Mouse (Mus musculus) ovary, postnatal 36 days (tissue): ENCODE data around the gene Itsn1.

Source experiments
- DNase-seq: peaks from one replicate; pipeline ENCODE4 v3.0.0; 2022; ENCODE audit warnings: low spot score, mixed read lengths

Itsn1 gene

DNA sequence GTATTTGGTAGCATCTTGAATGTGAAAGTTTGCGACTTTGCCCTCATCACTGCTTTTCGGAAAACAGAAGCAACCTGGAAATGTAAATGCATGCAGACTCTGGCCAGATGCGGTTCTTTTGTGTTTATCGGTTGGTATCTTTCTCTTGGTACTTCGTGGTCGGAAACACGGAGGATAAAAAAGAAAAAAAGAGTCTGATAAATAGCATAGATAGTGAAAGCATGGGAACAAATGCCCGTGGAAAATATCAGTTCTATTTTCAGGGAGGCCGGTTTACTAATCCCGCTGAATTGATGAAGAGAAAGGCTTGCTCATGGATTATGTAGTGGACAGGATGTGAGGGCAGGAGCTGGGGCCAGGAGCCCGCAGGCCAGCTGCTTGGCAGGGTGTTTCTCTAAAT lies 1.4 kb downstream of the Itsn1 start:
- no peak for DNase-seq

DNA sequence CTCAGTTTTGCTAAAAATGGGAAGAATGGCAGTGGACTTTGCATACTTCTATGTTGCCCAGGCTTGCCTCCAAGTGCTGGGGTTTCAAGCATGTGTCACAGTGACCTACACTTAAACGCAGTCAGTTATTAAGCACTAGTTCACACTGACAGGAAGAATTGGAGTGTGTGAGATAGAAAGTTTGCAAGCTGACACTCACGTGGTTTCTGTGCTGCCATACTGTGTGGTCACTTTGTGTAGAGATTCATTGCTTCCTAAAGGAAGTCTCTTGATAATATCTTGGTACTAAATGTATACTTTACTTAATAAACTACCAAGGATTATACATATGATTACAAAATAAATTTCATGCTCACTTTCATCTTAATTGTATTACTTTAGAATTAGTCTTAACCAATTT lies 3.7 kb downstream of the Itsn1 start:
- DNase-seq = no peak

GRCm38 (mm10) chr16:91734771-91735170 lies 5.7 kb downstream of the Itsn1 start:
- no peak for DNase-seq

- DNase-seq = no peak
These were observed 7.2 kb downstream of the Itsn1 start for GRCm38 (mm10) chr16:91736046-91736816.

DNA sequence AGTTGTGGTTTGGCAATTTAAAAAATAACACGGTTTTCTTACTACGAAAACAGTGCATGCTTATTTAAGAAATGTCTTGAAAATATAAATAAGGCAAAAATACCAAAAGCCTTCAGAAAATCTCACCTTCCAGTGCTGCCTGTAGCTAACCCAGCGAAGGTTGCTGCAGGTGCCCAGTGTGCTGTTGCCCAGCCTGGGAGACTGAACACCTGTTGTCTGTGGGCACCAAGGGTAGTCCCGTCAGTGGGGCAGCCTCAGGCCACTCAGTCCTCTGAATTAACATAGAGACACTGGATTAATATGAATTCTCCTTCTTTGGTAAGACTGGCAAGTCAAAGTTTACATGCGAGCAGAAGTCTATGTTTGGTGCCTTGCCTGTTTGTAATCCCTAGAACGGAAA lies 9.4 kb downstream of the Itsn1 start:
- no peak for DNase-seq

GRCm38 (mm10) chr16:91740184-91740917 lies 11.3 kb downstream of the Itsn1 start:
- no peak for DNase-seq

- DNase-seq = no peak
These were observed 11.8 kb downstream of the Itsn1 start for GRCm38 (mm10) chr16:91740918-91741255.

DNA sequence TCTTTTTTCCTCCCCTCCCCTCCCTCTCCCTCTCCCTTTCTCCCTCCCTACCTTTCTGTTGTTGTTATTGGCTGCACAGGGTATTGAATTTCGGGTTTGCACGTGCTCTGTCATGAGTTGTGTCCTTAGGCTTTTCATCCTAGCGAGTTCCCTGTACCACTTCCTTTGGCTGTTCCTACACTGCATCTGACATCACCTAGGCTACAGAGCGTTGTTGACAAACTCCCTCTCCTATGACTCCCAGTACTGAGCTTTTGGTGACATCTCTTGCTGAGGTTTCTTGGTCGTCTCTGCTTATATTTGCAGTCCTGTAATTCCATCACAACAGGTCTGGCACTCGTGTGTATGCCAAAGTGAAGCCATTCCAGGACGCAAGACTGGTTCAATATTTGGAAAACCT lies 14.0 kb downstream of the Itsn1 start:
- no peak for DNase-seq

GRCm38 (mm10) chr16:91746101-91746950 lies 17.2 kb downstream of the Itsn1 start:
- DNase-seq = no peak

GRCm38 (mm10) chr16:91747567-91747966 lies 18.5 kb downstream of the Itsn1 start:
- no peak for DNase-seq

- DNase-seq = no peak
These were observed 22.7 kb downstream of the Itsn1 start for GRCm38 (mm10) chr16:91751644-91752385.

DNA sequence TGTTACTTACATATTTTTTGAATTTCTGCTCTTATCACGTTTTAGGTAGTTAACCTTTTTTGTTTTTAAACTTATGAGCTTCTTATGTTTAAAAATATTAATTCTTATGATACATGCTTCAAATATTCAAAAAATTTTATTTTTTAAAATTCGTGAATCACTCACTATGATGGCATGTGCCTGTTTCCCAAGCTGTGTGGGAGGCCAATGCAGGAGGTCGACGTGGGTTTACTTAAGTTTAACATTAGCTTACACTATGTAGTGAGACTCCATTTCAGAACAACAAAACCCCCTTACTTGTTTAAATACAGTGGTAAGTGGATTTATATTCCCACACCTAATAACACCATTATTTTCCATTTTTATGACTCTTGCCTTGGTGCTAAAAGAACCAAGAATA lies 24.5 kb downstream of the Itsn1 start:
- no peak for DNase-seq

DNA sequence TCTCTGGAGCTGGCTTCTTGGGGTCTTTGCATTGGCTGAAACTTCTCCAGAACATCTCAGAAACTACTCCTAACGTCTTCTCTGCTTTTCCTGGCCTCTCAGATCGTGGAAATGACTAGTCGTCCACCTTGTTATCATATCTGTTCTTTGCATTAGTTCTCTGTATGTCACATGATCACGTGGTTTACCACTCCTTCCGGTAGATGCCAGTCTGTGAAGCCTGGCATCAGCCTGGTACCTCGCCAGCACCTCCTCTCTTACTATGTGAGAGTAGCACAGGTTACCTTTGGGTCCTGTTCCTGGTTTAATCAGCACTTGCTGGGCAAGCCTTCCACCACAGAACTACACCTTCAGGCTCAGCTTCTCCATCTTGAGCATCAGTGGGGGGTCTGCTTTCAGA lies 25.9 kb downstream of the Itsn1 start:
- no peak for DNase-seq

DNA sequence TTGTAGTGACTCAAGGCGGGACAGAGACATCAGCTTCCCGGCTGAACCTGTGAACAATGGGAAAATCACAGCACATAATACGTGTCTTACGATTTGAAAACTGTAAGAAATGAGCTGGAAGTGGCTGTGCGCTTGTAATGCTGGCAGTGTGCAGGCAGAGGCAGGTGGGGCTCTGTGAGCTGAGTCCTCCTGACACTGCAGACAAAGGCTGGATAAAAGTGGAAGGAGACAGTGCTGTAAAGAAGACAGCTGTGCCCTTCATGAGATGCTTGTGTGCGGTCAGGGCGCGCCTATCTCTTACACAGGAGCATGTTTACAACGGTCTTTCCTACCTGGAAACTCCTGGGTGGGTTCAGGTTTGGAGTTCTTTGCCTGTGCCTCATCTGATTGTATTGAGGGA lies 32.1 kb downstream of the Itsn1 start:
- no peak for DNase-seq

GRCm38 (mm10) chr16:91761761-91762160 lies 32.7 kb downstream of the Itsn1 start:
- no peak for DNase-seq

- DNase-seq = no peak
These were observed 33.4 kb downstream of the Itsn1 start for GRCm38 (mm10) chr16:91762476-91762875.

- DNase-seq = no peak
These were observed 34.9 kb downstream of the Itsn1 start for GRCm38 (mm10) chr16:91763975-91764374.

GRCm38 (mm10) chr16:91764414-91764813 lies 35.3 kb downstream of the Itsn1 start:
- no peak for DNase-seq

- DNase-seq = no peak
These were observed 36.2 kb downstream of the Itsn1 start for GRCm38 (mm10) chr16:91765121-91765815.

DNA sequence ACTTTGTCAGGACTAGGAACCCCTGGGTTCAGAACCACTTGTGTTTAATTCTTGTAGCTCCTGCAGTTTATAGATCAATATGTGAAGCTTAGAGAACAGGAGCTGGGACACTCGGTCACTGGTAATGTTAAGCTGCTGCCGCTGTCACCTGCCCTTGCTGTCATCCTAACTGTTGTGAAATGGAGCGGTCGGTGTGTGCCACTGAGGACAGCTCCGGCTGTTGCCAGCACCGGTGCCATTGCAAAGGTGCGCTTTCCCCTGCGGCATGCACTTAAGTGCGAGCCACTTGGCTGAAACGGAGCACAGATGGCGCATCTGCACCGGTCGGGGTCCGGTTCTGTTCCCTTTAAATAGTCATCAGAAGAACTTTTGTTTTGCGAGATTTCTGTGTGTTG lies 36.7 kb downstream of the Itsn1 start:
- no peak for DNase-seq

GRCm38 (mm10) chr16:91767165-91767701 lies 38.2 kb downstream of the Itsn1 start:
- DNase-seq = no peak
